Mouse (Mus musculus): ENCODE measurements around the gene Olfr351.

Gene Olfr351

DNA sequence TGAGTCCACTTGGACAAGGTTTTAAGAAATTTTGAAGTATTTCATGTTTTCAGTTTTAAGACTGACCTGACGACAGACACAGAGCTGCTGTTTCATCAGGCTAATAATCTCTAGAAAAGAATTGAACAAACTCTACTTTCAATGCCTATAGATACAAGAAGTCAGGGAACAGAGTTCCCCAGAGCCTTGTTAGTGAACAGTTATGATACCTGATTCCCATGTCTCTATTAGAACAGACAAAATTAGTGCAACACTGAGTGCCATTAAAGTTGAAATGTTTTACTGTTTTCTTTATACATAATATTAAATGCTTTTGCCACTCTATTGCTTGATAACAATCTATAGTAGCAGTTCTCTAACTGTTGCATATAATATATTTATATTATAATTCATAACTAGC is at the start of gene Olfr351:
Olfr351 (minus strand) TSS at position 101 of the 400 bp plus-strand sequence.
- no peak for DNase-seq

DNA sequence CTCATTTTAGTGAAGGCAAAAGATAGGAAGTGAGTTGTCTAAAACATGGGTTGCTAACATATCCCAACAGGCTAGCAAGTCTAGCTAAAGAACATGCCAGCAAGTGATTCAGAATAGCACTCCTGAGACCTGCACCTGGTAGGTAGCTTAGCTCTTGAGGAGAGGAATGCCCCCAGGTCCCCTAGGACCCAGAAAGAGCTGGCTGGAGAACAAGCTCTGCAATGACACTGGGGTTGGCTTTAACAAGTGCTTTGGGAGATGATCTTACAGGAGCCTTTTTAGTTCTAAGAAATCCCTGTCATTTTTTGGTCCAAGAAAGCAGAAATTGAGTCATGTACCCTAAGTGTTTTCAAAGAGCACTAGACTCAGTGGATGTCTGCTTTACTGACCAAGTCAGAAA is 42.9 kb upstream of the Olfr351 start, which contains the start of gene Olfr354:
Olfr354 (plus strand) TSS at position 301 of the 400 bp plus-strand sequence.
- no peak for DNase-seq

DNA sequence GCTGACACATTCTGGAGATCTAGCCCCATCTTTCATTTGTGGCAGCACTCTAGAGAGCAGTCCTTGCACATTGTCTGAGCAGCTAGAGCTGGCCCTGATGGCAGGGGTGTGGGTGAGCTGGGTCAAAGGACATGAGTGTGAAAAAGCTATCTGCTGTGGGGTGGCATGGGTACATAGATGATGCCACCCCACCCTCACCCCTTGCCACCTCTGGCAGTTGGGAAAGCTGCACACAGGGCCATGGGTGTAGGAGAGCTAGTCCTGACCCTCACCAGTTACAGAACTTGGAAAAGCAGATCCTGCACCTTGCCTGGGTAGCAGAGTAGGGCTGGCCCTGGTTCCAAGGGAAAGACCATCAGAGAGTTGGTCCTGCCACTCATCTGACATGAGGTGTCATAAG is 34.7 kb upstream of the Olfr351 start:
- no peak for DNase-seq

DNA sequence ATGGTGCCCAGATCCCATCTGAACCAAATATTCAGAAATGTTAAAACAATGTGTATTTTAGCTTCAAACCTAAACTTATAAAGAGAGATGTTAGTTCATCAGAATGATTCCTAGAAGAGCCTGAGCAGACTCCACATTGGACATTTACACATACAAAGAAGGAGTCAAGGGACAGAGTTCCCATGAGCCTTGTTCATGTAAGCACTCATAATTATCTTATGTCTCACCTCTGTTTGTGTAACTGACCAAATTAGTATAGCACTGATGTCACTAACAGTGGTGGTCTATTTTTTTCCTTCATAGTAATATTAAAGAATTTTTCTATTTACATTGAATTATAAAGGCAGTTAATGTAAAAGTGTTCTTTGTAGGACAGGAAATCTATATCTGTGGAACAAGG is 30.4 kb upstream of the Olfr351 start, which contains the start of gene Olfr353:
Olfr353 (minus strand) TSS at position 101 of the 400 bp plus-strand sequence.
- DNase-seq: no peak

DNA sequence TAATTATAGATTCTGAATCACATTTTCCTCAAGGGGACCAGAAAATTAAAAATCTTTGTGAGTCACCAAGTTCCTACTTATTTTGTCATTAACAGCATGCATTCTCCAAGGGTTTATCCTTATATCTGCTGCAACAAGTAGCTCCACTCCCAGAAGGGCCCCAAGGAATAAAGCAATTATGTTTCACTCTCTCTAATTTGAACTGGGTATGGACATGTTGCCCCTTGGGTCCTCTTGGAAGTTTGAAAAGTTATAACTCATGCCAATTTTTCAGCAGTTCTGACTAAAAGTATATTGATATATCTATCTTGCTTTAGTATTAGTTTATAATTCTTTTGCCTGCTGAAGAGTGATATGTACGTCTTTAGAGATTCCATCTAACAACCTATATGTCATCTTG is 5.7 kb upstream of the Olfr351 start, which contains the start of gene Olfr352:
Olfr352 (plus strand) TSS at position 301 of the 400 bp plus-strand sequence.
- no peak for DNase-seq

DNA sequence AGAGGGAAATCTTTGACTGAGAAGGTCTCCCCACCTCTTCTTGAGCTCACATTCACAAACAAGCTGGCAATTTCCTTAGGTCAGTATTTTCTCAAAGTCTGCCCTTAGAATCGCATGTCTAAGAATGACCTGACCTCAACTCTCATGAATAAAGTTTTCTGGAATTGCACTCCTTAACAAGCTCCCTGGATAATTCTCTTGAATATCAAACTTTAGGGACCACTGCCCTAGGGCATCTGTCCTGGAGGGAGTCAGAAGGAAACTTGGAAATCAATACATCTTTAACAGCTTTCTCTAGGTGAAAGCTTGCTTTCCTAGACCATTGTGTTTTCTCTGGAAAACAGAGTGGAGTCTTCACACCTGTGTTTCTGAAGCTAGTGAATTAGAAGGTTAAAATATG is 16.4 kb downstream of the Olfr351 start, which contains the start of gene Olfr350:
Olfr350 (plus strand) TSS at position 301 of the 400 bp plus-strand sequence.
- DNase-seq: no peak

DNA sequence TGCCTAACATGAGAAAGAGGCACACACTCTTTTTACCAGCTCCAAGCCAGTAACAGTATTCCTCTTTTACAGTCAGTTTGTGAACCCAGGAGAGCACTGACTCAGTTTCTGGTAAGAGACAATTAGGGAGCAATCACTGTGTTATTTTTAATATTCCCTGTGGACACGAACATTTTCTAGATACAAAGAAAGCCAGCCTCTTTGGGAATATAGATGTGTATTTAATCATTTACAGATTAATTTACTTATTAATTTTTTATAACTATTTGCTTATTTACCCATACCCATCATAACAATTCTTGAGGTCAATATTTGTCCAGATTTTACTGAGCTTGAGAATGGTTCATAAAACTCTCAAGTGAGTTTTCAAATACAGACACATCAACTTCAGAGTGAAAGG is 45.5 kb downstream of the Olfr351 start, which contains the start of gene Olfr3:
Olfr3 (minus strand) TSS at position 101 of the 400 bp plus-strand sequence.
- no peak for DNase-seq
